Mouse (Mus musculus): ENCODE measurements around the gene Negr1.
A peak's percentile ranks its signal among the peaks of the same experiment; 100 is the strongest.

Negr1 gene

DNA sequence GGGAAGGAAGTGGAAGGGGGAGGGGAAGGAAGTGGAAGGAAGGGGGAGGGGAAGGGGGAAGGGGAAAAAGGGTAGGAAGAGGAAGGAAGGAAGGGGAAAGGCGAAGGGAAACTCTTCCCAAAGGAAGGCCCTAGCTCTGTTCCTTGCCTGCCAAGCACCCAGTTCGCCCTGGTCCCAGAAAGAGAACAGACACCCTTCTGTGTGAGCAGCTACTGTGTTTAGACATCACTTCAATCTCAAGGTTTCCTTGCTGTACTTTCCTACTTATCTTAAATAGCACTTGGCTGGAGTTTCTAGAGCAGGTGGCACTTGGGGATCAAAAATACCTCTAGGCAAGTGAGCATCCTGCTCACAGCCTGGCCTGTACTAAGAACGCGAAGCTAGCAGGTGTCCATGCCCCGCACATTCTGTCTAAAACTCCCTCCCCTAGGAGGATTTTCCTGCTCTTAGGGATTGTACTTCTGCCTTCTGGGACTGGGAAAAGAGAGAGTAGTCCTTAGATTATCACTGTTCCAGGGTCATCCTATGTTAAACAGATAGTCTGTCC is 128.5 kb downstream of the Negr1 start:
- peak; percentile 28 for DNase-seq (ENCODE audit: low spot score)

DNA sequence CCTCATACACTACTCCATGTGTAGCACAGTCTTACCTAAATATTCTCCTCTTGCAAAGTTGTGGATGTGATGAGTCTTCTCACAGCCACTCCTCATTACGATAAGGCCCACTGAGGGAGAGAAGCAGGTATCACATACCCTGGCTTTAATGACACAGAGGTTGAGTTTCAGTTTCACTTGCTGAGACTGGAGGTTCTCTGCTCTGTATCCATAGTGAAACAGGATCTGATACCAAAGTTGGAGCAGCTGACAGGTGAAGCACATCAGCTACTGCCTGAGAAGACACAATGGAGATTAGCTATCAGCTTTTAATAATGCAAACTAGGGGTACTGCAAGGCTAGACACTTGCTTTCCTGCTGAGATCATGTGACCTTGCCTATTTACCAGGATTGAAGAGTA is 137.1 kb downstream of the Negr1 start:
- DNase-seq (ENCODE audit: low spot score): no peak

DNA sequence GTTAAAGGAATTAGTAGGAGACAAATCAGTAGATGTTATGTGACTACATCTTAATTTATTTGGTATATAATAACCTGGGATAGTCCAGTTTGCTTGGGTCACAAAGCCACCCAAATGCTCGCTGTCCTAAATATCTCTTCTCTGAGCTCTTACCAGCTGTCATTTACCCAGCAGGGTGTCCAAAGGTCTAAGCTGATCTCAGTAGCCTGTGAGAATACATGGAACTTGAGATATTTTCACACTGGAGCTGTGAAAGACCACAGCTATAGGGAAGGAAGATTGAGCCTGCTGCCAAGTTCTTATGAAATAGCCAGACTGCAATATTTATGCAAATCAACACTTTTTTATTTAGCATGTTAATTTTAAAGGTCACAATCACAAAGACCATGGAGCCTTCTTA is 141.6 kb downstream of the Negr1 start:
- DNase-seq (ENCODE audit: low spot score): no peak

DNA sequence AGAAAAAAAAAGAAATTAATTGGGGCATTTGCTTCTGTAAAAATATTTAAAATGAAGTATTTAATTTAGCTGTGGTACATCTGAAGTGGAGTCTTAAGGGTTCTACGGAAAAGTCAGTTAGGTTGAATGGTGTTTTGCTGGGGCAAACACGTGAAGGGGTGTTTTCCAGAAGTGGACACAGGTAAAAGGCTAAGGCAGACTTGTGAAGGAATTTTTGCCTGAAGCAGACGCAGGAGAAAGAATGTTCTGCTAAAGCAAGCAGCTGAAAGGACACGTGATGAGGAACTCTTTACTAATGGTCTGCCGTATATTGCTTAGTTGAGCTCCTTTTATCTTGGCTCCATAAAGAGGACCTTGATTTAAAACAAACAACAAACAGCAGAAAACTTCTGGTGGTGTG is 148.6 kb downstream of the Negr1 start:
- DNase-seq (ENCODE audit: low spot score): no peak

DNA sequence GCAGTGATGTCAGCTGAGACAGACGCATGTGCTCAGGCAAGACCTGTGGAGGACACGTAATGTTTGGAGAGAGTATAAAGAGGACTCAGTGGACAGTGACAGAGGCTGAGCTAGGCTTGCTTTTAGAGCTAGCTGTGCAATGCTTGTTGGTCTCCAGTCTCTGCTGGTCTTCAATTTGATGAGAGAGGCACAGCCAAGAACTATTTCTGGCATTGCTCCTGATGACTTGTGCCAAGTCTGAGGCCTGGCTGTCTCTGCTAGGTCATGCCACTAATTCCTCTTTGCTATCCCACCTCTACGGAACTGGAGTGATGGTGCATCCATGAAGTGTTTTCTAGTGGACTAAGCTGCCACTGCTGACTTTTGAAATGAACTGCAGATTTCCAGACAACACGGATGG is 149.1 kb downstream of the Negr1 start:
- DNase-seq (ENCODE audit: low spot score): no peak

DNA sequence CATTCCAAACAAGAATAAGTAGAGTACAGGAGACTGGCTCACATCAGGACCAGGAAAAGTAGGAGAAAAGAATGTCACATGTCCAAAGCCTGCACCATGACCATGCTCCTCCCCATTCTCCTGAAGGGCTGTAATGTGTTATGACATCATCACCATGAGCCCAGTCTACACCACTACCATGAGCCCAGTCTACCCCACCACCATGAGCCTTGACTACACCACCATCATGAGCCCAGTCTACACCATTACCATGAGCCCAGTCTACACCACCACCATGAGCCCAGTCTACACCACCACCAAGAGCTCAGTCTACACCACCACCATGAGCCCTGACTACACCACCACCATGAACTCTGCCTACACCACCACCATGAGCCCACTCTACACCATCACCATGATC is 174.7 kb downstream of the Negr1 start:
- DNase-seq (ENCODE audit: low spot score): no peak

DNA sequence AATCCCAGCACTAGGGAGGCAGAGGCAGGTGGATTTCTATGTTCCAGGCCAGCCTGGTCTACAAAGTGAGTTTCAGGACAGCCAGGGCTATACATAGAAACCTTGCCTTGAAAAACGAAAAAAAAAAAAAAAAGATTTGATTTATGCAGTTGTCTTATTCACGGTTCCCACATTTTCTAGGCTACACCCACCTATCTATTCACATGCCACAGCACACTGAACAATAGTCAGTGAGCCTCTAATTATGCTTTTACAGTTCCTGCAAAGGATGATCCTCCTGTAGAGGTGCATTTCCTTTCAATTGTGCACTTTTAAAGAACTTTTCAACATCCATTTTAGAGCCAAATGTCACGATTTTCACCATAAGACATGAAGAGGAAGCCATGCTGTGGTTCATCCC is 177.9 kb downstream of the Negr1 start:
- DNase-seq (ENCODE audit: low spot score): no peak

DNA sequence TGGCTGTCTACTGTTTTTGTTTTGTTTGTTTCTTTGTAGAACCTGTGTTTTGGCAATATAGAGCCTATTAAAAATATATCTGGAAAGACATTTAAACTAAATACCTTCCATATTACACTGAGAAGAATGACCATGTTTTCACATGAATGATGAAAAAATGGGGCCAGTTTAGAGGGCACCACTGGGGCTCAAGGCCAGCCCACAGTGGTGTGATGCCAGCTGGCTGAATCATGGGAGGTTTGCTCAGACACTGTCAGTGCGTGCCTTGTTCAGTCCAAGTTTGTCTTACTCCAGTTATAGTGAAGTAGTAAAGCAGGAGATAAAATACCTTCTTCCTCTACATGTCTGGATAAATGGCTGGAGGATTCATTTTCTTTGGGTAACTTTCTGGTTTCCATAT is 181.7 kb downstream of the Negr1 start:
- no peak for DNase-seq (ENCODE audit: low spot score)

DNA sequence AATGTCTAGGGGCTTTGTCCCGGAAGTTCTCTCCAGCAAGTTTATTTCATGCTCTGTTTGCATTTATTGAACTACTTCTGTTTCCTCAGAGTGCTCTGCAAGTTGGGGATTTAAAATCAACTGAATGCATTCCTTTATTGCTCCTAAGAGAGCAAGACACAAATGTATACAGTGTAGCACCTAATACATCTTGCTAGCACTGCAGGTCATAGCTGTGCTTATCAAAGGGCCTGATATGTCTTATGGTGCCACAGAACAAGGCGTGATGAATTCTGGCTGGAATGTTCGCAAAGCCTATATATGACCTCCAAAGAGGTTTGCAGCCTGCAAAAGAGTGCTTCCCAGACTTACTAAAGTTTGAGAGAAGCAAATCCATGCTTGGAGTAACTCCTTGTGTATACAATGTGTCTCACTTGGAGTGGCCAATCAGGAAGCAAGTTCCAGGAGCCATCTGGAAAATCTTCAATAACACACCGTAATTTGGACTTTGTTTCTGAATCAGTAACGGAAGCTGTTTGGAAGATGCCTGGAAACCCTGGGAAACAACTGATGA is 183.7 kb downstream of the Negr1 start:
- no peak for DNase-seq (ENCODE audit: low spot score)

DNA sequence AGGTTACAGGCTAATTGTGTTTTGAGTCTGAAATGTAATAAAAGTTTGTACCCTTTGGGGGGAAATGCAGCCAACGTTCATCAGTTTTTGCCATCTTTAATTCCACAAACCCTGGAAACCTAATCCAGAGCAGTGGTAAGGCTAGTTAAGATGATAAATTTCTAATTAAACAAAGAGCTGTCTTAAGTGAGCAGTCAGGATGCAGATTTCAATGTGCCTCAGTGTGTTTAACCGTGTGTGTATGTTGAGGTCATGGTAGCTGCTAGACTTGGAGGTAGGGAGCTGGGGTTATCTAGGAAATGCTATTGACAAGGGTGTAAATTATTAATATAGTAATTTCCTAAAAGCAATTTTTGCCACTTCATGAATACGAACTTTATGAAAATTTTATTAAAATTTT is 185.9 kb downstream of the Negr1 start:
- no peak for DNase-seq (ENCODE audit: low spot score)

DNA sequence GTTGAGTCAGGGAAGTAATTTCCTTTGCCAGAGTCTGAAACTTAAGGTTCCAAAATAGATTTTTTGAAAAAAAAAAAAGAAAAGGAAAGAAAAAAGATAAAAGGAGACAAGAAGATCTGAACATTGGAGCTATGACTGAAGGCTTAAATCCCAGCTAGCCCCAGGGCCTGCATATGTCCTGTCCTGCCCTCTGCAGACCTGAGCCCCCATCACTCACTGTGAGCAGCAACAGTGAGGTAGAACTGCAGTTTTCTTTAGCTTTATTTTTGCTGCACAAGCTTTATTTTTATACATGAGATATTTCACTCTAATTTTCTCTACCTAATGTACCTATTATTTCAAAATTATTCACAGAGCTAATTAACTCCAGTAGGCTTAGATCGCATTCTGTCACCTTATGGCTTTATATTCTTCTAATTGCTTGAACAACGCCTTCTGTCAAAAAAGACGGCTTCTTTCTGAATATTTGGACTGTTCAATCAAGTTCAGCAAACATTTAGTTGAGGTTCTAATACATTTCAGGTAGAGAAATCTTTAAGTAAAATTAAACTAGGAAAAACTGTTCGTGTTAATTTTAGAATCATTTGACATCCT is 192.3 kb downstream of the Negr1 start:
- no peak for DNase-seq (ENCODE audit: low spot score)

DNA sequence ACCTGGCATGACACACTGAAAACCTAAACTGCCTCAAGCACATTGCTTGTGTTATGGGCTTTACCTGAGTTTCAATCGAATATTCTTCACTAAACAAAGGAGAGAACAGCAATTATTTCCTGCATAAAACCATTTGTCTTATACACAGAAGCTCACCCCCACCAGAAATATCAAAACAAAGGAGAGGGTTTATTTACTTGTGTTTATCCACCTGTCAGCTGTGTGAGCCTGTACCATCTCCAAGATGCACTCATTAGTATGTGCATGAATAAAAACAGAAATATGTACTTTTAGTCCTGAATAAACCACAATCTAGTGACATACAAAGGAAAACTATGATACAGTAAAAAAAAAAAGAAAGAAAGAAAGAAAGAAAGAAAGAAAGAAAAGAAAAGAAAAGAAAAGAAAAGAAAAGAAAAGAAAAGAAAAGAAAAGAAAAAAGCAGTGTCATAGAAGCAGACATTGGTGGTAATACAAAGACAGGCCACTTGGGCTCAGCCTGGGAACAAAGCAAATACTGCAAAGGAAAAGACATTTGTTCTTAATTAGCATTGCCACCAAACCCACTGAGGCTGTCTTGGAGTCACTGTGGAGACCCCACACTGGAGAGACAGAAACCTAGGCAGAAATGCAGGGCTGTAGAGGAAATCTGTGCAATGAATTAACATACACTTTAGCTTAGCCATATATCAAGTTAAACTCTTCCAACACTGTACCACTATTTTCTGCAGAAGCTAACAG is 193.4 kb downstream of the Negr1 start:
- no peak for DNase-seq (ENCODE audit: low spot score)

DNA sequence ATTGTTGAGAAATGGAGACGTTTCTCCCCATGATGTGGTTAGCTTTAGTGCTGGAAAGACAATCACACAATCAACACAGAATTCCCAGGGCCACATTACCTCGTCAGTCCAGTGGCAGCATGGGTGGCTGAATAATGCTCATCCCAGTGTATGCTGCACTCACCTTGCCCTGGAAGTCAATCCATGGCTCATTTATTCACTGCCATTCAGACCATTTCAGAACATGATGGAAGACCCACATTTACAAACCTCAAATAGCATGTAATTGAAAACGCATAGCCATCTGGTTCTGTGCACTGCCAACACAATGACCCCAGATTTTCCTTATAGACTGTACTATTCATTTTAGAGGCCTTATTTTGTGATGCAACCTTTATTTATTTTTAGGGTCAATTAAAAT is 203.4 kb downstream of the Negr1 start:
- no peak for DNase-seq (ENCODE audit: low spot score)

DNA sequence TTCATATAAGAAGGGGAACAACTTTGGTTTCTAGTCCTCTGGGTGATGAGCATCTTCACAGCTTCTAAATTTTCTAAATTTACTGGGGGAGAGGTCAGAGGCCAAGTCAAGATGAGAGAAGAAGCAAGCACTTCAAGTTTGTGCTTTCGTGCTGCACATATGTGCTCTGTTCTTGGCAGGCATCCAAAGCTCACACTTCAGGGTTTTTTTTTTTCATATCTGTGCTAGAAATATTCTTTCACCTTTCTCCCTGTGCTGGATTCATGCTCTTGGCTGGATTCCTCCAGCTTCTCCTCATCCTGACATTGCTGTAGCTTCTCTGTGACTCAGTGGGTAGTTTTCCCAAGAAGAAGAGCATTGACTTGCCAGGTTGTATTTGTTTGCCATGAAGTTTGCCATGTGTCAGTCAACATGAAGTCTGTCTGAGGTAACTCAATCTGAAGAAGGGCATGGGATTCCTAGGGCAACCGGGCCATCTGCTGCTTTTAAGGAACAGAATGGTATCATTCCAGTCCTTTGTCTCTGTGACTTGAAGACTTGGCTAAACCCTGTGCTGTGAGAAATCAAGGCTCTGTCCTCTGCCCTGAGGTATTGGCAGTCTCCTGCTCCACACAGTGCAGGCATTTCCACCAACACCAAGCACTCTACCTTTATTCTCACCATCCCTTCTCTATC is 204.7 kb downstream of the Negr1 start:
- DNase-seq (ENCODE audit: low spot score): no peak

DNA sequence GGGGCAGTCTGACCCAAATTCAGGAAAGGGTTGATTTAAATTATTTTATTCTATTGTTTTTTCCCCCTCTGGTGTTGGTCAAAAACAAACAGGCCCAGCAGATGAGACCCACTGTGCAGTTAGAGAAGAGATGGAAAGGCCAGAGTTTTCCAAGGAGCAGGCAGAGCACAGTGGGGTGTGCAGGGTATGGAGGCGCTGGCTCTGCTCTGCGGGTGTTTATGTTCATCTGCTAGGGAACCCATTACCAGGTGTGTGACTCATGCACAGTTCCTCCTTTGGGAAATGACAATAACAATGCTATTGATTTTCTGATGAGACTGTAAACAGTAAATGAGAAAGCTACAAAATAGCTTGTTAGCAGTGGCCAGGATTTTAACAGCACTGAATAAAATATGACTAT is 210.0 kb downstream of the Negr1 start:
- DNase-seq (ENCODE audit: low spot score): no peak

DNA sequence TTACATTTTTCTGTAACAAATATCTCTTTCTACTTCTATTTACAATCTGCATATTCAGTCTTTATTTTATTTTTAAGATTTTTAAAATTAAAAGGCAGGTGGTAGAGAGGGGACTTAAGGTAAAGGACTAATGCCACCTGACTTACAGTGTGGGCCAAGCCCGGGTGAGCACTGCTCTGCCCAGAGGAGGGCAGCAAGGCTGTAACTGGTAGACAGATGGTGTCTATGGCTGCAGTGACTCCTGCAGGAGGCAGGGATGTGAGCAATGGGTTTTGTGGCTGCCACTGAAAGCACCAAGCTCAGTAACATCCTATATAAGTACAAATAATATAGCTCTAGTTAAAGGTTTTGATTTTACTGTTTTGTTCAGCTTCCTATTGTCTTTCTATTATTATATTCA is 210.5 kb downstream of the Negr1 start:
- no peak for DNase-seq (ENCODE audit: low spot score)

DNA sequence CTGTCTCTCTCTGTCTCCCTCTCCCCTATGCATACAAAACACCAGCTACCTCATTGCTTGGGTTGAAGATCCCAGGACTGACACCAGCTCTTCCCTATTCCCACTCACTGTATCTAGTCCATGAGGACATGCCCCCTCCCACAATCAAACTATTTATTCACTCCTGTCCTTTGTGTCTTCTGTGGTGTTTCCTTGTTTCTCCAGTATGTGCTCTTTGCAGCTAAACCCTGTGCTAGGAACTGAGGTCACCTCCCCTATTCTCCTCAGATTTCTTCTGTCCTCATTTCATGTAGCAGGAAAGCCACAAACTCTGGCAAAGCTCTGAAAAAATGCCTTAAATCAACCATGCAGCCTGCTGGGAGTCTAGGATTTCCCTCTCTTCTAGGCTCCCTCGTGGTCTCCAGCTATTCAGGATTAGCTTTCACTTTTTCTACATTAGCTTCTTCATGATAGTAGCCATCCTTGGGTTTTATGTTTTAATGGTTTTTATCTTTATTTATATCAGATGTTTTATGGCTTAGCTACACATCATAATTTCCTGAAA is 222.8 kb downstream of the Negr1 start:
- no peak for DNase-seq (ENCODE audit: low spot score)

DNA sequence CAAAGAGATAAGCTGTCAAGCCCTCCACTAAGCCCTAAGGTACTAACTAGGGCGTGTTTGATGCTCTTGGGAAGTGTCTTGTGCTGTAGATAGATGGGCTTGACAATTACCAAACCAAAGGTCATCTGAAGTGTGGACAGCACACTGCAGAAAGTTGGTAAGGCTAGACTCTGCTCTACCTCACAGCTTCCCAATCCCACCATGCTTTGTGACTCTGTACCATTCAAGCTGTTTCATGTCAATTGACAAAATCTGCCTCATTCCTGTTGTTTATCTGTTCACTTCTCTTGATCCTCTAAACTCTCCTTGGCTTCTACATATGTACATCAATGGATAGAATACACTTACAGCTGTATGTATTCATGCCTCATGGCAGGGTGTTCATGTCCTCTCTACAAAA is 224.8 kb downstream of the Negr1 start:
- DNase-seq (ENCODE audit: low spot score): no peak

DNA sequence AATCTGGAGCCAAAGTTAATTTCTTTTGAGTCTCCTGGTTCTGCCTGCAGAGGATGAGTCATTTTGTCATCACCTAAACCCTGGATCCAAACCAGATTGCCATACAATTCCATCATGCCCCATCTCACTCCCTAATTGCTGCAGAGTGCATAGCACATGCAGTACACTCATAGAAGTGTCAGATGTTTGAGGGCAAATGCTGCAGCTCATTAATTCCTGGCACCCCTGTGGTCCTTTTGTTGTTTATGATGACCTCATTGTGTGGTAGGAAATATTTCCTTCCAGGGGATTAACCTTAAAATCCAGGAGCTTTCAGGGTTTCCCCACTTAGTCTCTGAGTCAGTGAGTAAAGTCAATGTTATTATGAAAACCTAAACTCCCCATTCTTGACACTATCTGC is 229.6 kb downstream of the Negr1 start:
- DNase-seq (ENCODE audit: low spot score): no peak

DNA sequence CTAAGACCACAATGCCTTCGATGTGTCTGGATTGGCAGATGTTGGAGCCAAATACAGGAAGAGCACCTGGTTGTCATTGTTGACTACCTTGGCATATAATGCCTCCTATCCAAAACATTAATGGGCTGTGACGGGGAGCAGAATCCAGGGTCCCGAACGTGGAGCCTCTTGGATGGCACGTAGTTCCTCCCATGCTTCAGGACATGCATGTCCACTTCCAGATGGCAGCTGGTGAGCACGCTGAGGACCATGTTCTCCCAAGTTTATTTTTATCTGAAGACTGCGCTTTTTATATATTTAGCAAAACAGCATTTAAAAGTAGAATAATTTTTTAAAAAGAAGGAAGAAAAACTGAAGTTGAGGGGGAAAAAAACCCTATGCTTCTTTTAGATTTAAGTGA is 231.1 kb downstream of the Negr1 start:
- no peak for DNase-seq (ENCODE audit: low spot score)

DNA sequence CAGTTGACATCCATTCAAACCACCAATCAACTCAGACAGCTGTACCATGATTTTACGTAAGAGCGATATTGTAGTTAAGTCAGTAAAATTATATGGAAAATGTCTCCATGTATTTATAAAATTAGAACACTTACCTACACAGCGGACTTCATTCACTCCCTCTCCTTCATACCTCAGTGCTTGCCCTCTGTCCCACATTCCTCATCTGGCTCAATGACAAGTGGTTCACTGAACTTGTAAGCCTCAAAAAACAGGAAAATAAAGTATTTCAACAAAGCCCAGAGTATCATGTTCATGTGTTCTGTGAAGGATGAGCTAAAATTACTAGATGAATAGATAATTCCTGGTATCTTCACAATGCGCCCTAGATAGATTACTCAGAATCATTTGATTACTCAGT is 232.5 kb downstream of the Negr1 start:
- DNase-seq (ENCODE audit: low spot score): no peak

DNA sequence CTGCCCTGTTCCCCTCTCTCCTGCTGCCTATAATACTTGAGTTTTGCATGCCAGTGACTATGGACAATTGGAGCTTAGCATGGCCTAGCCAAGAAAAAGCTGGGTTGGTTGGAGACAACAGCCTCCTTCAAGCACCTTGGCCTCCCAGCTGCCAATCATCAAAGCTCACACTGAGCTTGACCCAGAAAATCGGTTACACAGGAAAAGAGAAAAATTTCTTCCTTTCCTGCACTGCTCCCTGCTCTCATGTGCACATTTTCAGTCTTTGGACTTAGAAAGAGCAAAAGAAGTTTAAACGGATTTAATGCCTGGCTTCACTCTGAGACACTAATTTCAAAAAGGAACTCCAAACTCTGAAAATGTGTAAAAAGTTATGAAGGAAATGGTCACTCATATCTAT is 233.0 kb downstream of the Negr1 start:
- no peak for DNase-seq (ENCODE audit: low spot score)

Data from layer of hippocampus, adult 11-12 months (tissue).